Mouse (Mus musculus): ENCODE data around the gene Iqcf3. TPM values are rescaled to one million over a fixed set of nuclear protein-coding genes. Genes with fewer than 3 reads are reported as not detected.
A peak's percentile ranks its signal among the peaks of the same experiment; 100 is the strongest.

Iqcf3 gene
- polyA plus RNA-seq, 1 experiment from 2014 or later = not detected

DNA sequence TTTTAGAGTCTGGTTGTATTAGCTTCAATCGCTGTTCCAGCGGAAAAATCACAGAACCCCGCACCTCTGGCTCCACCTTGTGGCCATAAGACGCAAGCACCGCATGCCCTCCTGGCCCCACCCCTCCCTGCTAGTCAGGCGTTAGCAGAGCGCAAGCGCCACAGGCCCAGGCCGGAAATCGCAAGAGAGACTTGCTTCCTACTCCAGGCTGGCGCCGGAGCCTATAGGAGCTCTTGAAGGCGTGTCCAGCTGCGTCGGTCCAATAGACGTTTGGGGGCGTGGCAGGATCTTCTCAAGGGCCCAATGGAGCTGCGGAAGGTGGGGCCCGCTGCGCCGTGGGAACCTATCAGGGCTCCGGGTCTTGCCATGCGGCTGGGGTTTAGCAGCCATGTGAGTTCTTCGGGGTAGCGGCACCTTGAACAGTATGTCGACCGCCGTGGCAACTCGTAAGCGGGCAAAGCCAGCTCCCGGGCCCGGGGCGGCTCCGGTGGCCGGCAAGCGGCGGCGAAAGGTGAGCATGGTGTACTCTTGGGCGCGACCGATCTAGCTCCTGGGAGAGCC lies 84.4 kb downstream of the Iqcf3 start, which contains the start of gene Parp3:
Gene Parp3, minus strand, starts transcription at position 26 of the 561 bp plus-strand sequence.
- Histone ChIP-seq H3K27ac (ENCODE audit: low read length) (peak within 1 kb of the TSS; percentile 82), H3K27me3 (ENCODE audit: control insufficient read depth, insufficient read depth, low read length) (no peaks in the 10 kb centered on the region), H3K9ac (ENCODE audit: low read length) (peak within 1 kb of the TSS; percentile 72), H3K9me3 (replicated peaks; ENCODE audit: control insufficient read depth, low read length) (no peaks in the 10 kb centered on the region), H3K4me3 (replicated peaks; ENCODE audit: low read length) (peak within 1 kb of the TSS; percentile 77), H3K36me3 (ENCODE audit: control insufficient read depth, insufficient read depth, low read length) (peaks cover 7% of the 10 kb centered on the region; the same call in 1 of the 2 replicates), H3K4me2 (ENCODE audit: low read depth, low read length) (peak within 1 kb of the TSS; percentile 97), H3K4me1 (ENCODE audit: control insufficient read depth, insufficient read depth, low read length) (peaks cover 36% of the 10 kb centered on the region)
- ATAC-seq (ENCODE audit: insufficient read depth, low FRiP score) = peak; percentile 97
- under 1% methylated on average over 41 of the region's 41 CpGs for WGBS

DNA sequence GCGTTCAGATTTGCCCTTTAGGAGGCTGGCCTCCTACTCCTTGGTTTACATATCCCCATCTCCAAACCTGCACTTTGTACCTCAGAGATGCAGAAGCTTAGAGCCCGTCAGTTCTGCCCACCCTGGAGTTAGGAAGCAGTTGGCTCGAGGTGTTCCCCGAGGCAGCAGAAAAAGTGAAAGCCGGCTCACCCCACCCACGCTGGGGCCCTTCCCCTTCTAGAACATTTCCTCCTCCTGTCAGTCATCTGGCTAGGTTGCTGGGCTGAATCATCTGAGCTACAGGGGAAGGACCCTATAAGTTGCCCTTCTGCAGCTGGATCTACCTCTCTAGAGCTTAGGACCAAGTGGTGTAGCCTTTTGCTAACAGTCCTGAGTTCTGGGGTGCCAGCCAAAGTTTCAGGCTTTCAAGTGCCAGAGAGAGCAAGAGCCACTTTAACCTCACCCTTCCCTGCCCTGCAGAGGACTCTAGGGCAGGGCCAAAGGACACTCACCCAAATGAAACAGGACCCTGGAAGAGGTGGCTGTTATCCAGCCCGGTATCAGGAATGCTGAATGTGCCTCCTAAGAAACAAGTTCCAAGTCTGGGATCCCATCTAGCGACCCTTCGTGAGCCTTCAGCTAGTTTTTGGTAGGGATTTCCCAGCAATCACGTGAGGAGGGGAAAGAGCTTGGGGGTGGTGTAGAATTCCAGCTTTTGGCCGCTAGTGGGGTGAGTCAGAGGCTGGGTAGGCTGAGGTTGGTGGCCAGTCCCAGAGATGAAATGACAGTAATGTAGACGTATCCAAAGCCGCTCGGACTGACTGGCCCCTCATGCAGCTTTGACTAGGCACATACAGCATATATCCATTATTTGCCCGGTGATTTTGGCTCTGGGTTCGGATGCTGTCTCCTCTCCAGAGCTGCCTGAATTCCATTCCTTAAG lies 85.2 kb downstream of the Iqcf3 start:
- peak; percentile 54 for ATAC-seq (ENCODE audit: insufficient read depth, low FRiP score)
- Histone ChIP-seq H3K36me3 (ENCODE audit: control insufficient read depth, insufficient read depth, low read length) (peaks cover 7% of the 10 kb centered on the region; the same call in 1 of the 2 replicates), H3K4me2 (ENCODE audit: low read depth, low read length) (peak overlapping the region; percentile 56), H3K27ac (ENCODE audit: low read length) (peak overlapping the region; percentile 82), H3K4me3 (replicated peaks; ENCODE audit: low read length) (peak overlapping the region; percentile 77), H3K4me1 (ENCODE audit: control insufficient read depth, insufficient read depth, low read length) (peaks cover 40% of the 10 kb centered on the region), H3K9ac (ENCODE audit: low read length) (peak overlapping the region; percentile 62), H3K9me3 (replicated peaks; ENCODE audit: control insufficient read depth, low read length) (no peaks in the 10 kb centered on the region), H3K27me3 (ENCODE audit: control insufficient read depth, insufficient read depth, low read length) (no peaks in the 10 kb centered on the region)
- 16% methylated on average over 16 of the region's 16 CpGs for WGBS

DNA sequence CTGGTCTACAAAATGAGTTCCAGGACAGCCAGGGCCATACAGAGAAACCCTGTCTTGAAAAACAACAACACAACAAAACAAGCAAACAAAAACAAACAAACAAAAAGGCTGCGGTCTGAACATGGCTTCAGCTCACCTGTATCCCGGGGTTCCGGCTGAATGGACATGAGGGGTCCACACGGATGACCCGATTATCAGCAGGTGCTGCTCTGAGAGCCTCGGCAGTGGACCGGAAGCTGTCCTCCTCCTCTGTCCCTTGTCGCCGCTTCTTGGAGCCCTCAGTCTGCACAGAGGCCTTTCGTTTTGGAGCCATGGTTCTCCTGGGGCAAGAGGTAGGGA lies 85.8 kb downstream of the Iqcf3 start, which contains the start of gene Rrp9:
Gene Rrp9, plus strand, starts transcription at position 301 of the 339 bp plus-strand sequence.
- no peaks in the 10 kb centered on the region for H3K27me3 ChIP-seq (ENCODE audit: control insufficient read depth, insufficient read depth, low read length)
- H3K36me3 ChIP-seq (ENCODE audit: control insufficient read depth, insufficient read depth, low read length) = peaks cover 4% of the 10 kb centered on the region; the same call in 1 of the 2 replicates
- H3K27ac ChIP-seq (ENCODE audit: low read length) = peak within 1 kb of the TSS; percentile 82
- H3K4me2 ChIP-seq (ENCODE audit: low read depth, low read length) = peak within 1 kb of the TSS; percentile 56
- ATAC-seq (ENCODE audit: insufficient read depth, low FRiP score) = no peak
- H3K4me3 ChIP-seq (replicated peaks; ENCODE audit: low read length) = peak within 1 kb of the TSS; percentile 77
- 87% methylated on average over 10 of the region's 10 CpGs for WGBS
- H3K9me3 ChIP-seq (replicated peaks; ENCODE audit: control insufficient read depth, low read length) = no peaks in the 10 kb centered on the region
- H3K4me1 ChIP-seq (ENCODE audit: control insufficient read depth, insufficient read depth, low read length) = peaks cover 40% of the 10 kb centered on the region
- peak within 1 kb of the TSS; percentile 62 for H3K9ac ChIP-seq (ENCODE audit: low read length)

DNA sequence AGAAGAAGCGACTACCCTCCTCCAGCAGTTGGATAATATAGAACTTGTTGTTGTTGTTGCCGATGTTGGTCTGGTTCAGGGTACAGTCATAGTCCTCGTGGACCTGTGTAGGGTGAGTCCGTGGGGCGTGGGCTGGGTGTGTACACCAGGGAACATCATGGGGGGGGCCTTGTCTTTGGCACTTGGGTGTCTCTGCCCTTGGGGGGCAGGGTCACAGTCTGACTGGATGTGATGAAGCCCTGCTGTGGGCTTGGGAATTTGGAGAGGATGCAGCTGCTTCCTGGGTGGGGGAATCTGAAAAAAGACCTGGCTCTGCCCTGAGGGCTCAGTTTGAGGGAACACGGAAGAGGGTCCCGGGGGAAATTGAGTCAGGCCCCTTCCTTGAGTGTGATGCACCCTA lies 86.4 kb downstream of the Iqcf3 start:
- H3K27me3 ChIP-seq (ENCODE audit: control insufficient read depth, insufficient read depth, low read length) = no peaks in the 10 kb centered on the region
- no peak for ATAC-seq (ENCODE audit: insufficient read depth, low FRiP score)
- peaks cover 40% of the 10 kb centered on the region for H3K4me1 ChIP-seq (ENCODE audit: control insufficient read depth, insufficient read depth, low read length)
- H3K4me3 ChIP-seq (replicated peaks; ENCODE audit: low read length) = no peak overlapping the region
- H3K4me2 ChIP-seq (ENCODE audit: low read depth, low read length) = peak overlapping the region; percentile 56; the same call in 1 of the 2 replicates
- no peak overlapping the region for H3K27ac ChIP-seq (ENCODE audit: low read length)
- H3K36me3 ChIP-seq (ENCODE audit: control insufficient read depth, insufficient read depth, low read length) = no peaks in the 10 kb centered on the region
- no peaks in the 10 kb centered on the region for H3K9me3 ChIP-seq (replicated peaks; ENCODE audit: control insufficient read depth, low read length)
- WGBS = 60% methylated on average over 7 of the region's 7 CpGs
- peak overlapping the region; percentile 55; the same call in 1 of the 2 replicates for H3K9ac ChIP-seq (ENCODE audit: low read length)

DNA sequence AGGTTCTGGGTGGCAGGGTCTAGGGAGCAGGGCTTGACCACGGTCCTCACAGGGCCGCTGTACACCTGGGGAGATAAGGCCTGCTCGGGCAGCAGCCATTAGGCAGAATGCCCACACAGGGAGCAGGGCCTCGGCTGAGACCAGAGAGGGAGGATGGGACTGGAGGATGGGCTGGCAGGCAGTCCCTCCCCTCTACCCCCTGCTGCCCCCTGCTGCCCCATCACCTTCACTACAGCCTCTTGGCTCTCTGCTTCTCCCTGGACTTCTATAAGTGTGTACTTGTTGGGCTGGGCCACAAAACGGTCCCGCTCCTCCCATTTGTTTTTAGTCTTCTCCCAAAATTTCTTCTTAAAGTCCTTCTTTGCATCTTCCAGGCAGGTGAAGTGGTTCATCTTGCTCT lies 87.0 kb downstream of the Iqcf3 start:
- no peaks in the 10 kb centered on the region for H3K36me3 ChIP-seq (ENCODE audit: control insufficient read depth, insufficient read depth, low read length)
- H3K4me2 ChIP-seq (ENCODE audit: low read depth, low read length) = 0 out of 2 replicates have a peak overlapping the region, but pooled peaks have one; percentile 5
- no peak for ATAC-seq (ENCODE audit: insufficient read depth, low FRiP score)
- WGBS = 5% methylated on average over 6 of the region's 6 CpGs
- no peaks in the 10 kb centered on the region for H3K27me3 ChIP-seq (ENCODE audit: control insufficient read depth, insufficient read depth, low read length)
- no peak overlapping the region for H3K27ac ChIP-seq (ENCODE audit: low read length)
- no peaks in the 10 kb centered on the region for H3K9me3 ChIP-seq (replicated peaks; ENCODE audit: control insufficient read depth, low read length)
- H3K4me3 ChIP-seq (replicated peaks; ENCODE audit: low read length) = no peak overlapping the region
- peak overlapping the region; percentile 55 for H3K9ac ChIP-seq (ENCODE audit: low read length)
- peaks cover 40% of the 10 kb centered on the region for H3K4me1 ChIP-seq (ENCODE audit: control insufficient read depth, insufficient read depth, low read length)

DNA sequence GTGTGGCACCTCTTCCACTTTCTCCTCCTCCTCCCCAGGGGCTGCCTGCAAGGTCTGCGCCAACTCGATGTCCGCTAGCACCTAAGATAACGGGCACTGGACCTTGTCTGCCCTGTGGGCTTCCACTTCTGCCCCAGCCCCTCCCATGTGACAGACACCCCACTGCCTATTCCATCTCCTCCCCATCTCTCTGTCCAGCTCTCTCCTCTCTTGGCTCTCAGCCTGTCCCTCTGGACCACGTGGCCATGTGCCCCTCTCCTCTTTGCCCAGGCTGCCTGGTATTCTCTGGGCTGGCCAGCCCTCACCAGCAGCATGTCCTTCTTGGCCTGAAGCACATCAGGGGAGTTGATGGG lies 87.7 kb downstream of the Iqcf3 start:
- Histone ChIP-seq H3K9me3 (replicated peaks; ENCODE audit: control insufficient read depth, low read length) (no peaks in the 10 kb centered on the region), H3K4me2 (ENCODE audit: low read depth, low read length) (no peak overlapping the region), H3K9ac (ENCODE audit: low read length) (no peak overlapping the region; the same call in 1 of the 2 replicates), H3K27ac (ENCODE audit: low read length) (no peak overlapping the region), H3K4me3 (replicated peaks; ENCODE audit: low read length) (no peak overlapping the region), H3K36me3 (ENCODE audit: control insufficient read depth, insufficient read depth, low read length) (no peaks in the 10 kb centered on the region), H3K4me1 (ENCODE audit: control insufficient read depth, insufficient read depth, low read length) (peaks cover 40% of the 10 kb centered on the region), H3K27me3 (ENCODE audit: control insufficient read depth, insufficient read depth, low read length) (no peaks in the 10 kb centered on the region)
- 67% methylated on average over 5 of the region's 5 CpGs for WGBS
- ATAC-seq (ENCODE audit: insufficient read depth, low FRiP score) = no peak

DNA sequence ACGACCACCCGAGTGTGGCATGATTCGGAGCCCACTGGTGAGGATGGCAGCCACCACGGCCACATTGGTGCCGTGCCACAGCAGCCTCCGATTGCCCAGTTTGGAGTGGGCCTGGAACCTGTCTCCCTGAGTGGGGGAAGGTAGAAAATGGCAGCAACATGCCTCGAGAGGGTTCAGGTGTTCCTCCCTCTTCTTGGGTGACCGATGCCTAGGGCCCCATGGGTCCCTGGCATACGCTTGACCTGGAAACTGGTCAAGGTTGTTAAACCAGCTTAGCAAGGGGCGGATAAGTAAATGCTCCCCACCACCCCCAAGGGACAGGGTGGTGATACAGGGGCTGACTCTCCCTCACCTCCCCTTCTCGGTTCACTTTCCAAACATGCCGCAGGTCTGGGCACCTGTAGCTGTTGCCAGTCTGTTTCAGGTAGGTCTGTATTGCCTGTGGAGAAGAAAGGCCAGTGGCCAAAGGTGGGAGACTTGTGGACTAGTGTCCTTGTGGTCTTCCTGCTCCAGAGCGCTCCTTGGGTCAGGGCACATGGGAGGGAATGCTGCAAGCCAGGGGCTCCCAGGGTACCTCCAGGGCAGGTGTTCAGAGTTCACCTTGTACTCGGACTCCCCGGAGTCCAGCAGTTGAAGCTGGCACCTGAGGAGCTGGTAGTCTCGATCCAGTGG lies 88.2 kb downstream of the Iqcf3 start:
- Histone ChIP-seq H3K36me3 (ENCODE audit: control insufficient read depth, insufficient read depth, low read length) (no peaks in the 10 kb centered on the region), H3K9ac (ENCODE audit: low read length) (no peak overlapping the region), H3K4me1 (ENCODE audit: control insufficient read depth, insufficient read depth, low read length) (peaks cover 38% of the 10 kb centered on the region), H3K9me3 (replicated peaks; ENCODE audit: control insufficient read depth, low read length) (no peaks in the 10 kb centered on the region), H3K4me2 (ENCODE audit: low read depth, low read length) (no peak overlapping the region), H3K27me3 (ENCODE audit: control insufficient read depth, insufficient read depth, low read length) (no peaks in the 10 kb centered on the region), H3K4me3 (replicated peaks; ENCODE audit: low read length) (no peak overlapping the region), H3K27ac (ENCODE audit: low read length) (no peak overlapping the region)
- no peak for ATAC-seq (ENCODE audit: insufficient read depth, low FRiP score)
- WGBS = 83% methylated on average over 16 of the region's 16 CpGs

DNA sequence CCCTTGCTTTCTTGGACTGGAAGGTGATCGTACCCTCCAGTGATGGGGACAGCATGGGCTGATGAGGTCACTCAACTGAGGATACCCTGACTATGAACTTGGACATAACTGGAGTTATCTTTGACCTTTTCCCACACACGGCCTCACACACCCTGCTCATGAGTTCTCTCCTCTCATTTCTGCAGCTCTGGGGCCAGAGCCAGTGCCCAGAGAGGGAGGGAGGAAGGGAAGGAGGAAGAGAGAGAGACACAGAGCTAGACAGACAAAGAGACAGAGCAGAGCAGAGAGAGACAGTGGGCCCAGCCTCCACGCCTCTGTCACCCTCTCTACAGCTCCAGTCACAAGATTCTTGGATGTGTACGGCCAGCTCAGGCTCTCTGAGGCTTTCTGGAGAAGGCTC lies 89.1 kb downstream of the Iqcf3 start:
- no peak for ATAC-seq (ENCODE audit: insufficient read depth, low FRiP score)
- Histone ChIP-seq H3K27me3 (ENCODE audit: control insufficient read depth, insufficient read depth, low read length) (no peaks in the 10 kb centered on the region), H3K4me1 (ENCODE audit: control insufficient read depth, insufficient read depth, low read length) (peaks cover 33% of the 10 kb centered on the region), H3K4me3 (replicated peaks; ENCODE audit: low read length) (no peak overlapping the region), H3K9ac (ENCODE audit: low read length) (0 out of 2 replicates have a peak overlapping the region, but pooled peaks have one; percentile 24), H3K9me3 (replicated peaks; ENCODE audit: control insufficient read depth, low read length) (no peaks in the 10 kb centered on the region), H3K36me3 (ENCODE audit: control insufficient read depth, insufficient read depth, low read length) (no peaks in the 10 kb centered on the region), H3K27ac (ENCODE audit: low read length) (peak overlapping the region; percentile 21), H3K4me2 (ENCODE audit: low read depth, low read length) (no peak overlapping the region)
- 59% methylated on average over 4 of the region's 4 CpGs for WGBS

All from stomach, embryonic 16.5 days (tissue).